Mouse (Mus musculus) MEL (cell line): ENCODE results near the gene Dagla. TPM values are rescaled to one million over a fixed set of nuclear protein-coding genes. Genes with fewer than 3 reads are reported as not detected.

Source experiments
- DNase-seq: peaks from one replicate; pipeline ENCODE4 v3.0.0; 2011; ENCODE audit warnings: low read depth, low spot score
- H3K27ac ChIP-seq: 2 replicates; pipeline ENCODE4 v1.5.1; 2012; ENCODE audit warnings: low read depth, mild to moderate bottlenecking, control low read depth, low read length, moderate library complexity; ENCODE audit not compliant: control insufficient read depth
- H3K27me3 ChIP-seq, 2 experiments: fragments of 150-350 bp in 1 of 2; sonication (generic) in 1 of 2; 2 replicates each; pipeline ENCODE4 v1.6.1; 2012; ENCODE audit warnings: low read length in 2 of 2, mild to moderate bottlenecking in 2 of 2, improper control_type of control experiment in 1 of 2, moderate library complexity in 1 of 2; ENCODE audit not compliant: insufficient read depth in 2 of 2, control insufficient read depth in 1 of 2
- H3K36me3 ChIP-seq, 2 experiments: 2 replicates each; pipeline ENCODE4 v1.6.1; 2012 to 2014; ENCODE audit warnings: low read length in 2 of 2, improper control_type of control experiment in 1 of 2, inconsistent platforms in 1 of 2, mild to moderate bottlenecking in 1 of 2; ENCODE audit not compliant: insufficient read depth in 2 of 2, control insufficient read depth in 1 of 2
- H3K4me1 ChIP-seq, 2 experiments: fragments of 150-350 bp in 1 of 2; sonication (generic) in 1 of 2; 2 replicates each; pipeline ENCODE4 v1.6.1; 2012; ENCODE audit warnings: low read length in 2 of 2, improper control_type of control experiment in 1 of 2, mild to moderate bottlenecking in 1 of 2; ENCODE audit not compliant: insufficient read depth in 2 of 2, control insufficient read depth in 1 of 2
- H3K4me3 ChIP-seq, 2 experiments: fragments of 150-350 bp in 1 of 2; sonication (generic) in 1 of 2; 2 replicates each; pipeline ENCODE4 v1.5.1; 2012; ENCODE audit warnings: low read depth in 2 of 2, low read length in 2 of 2, mild to moderate bottlenecking in 2 of 2, moderate library complexity in 2 of 2, control low read depth in 1 of 2, improper control_type of control experiment in 1 of 2; ENCODE audit not compliant: control insufficient read depth in 1 of 2, insufficient read depth in 1 of 2
- H3K79me2 ChIP-seq: 2 replicates; pipeline ENCODE4 v1.6.1; 2012; ENCODE audit warnings: mild to moderate bottlenecking, low read length, moderate library complexity; ENCODE audit not compliant: control insufficient read depth, poor library complexity, insufficient read depth
- H3K9ac ChIP-seq: 2 replicates; pipeline ENCODE4 v1.6.1; 2012; ENCODE audit warnings: low read depth, mild to moderate bottlenecking, control low read depth, low read length, moderate library complexity; ENCODE audit not compliant: control insufficient read depth, poor library complexity, severe bottlenecking
- H3K9me3 ChIP-seq: fragments of 150-350 bp; sonication (generic); replicated peaks from 2 replicates; pipeline ENCODE4 v1.6.1; 2012; ENCODE audit warnings: mild to moderate bottlenecking, low read length, improper control_type of control experiment, moderate library complexity; ENCODE audit not compliant: insufficient read depth
- E2F4 ChIP-seq: IDR thresholded peaks from 2 replicates; pipeline ENCODE4 v1.6.1; 2011; ENCODE audit warnings: low read depth, low read length, improper control_type of control experiment, borderline replicate concordance
- GABPA ChIP-seq: IDR thresholded peaks from 2 replicates; pipeline ENCODE4 v1.6.1; 2012; ENCODE audit warnings: low read depth, mild to moderate bottlenecking, inconsistent platforms, low read length, improper control_type of control experiment, moderate library complexity
- GATA1 ChIP-seq: IDR thresholded peaks from 2 replicates; pipeline ENCODE4 v1.6.1; 2011; ENCODE audit warnings: low read depth, low read length, improper control_type of control experiment
- HCFC1 ChIP-seq: IDR thresholded peaks from 2 replicates; pipeline ENCODE4 v1.6.1; 2012; ENCODE audit warnings: low read depth, mild to moderate bottlenecking, inconsistent platforms, low read length, improper control_type of control experiment, moderate library complexity
- KAT2A ChIP-seq: conservative IDR thresholded peaks from 2 replicates; pipeline ENCODE4 v1.6.1; 2012; ENCODE audit warnings: low read depth, low read length, improper control_type of control experiment, inconsistent platforms
- MAX ChIP-seq: IDR thresholded peaks from 2 replicates; pipeline ENCODE4 v1.6.1; 2011; ENCODE audit warnings: low read length, improper control_type of control experiment
- MAZ ChIP-seq: IDR thresholded peaks from 2 replicates; pipeline ENCODE4 v1.6.1; 2012; ENCODE audit warnings: low read depth, mild to moderate bottlenecking, inconsistent platforms, low read length, improper control_type of control experiment
- MXI1 ChIP-seq: IDR thresholded peaks from 2 replicates; pipeline ENCODE4 v1.6.1; 2011; ENCODE audit warnings: mild to moderate bottlenecking, low read depth, low read length, improper control_type of control experiment
- MYB ChIP-seq: IDR thresholded peaks from 2 replicates; pipeline ENCODE4 v1.6.1; 2011; ENCODE audit warnings: mild to moderate bottlenecking, low read depth, low read length, improper control_type of control experiment
- MYC ChIP-seq: IDR thresholded peaks from 2 replicates; pipeline ENCODE4 v1.6.1; 2011; ENCODE audit warnings: low read depth, mild to moderate bottlenecking, low read length, improper control_type of control experiment, moderate library complexity
- NELFE ChIP-seq: IDR thresholded peaks from 2 replicates; pipeline ENCODE4 v1.6.1; 2011; ENCODE audit warnings: low read depth, low read length, improper control_type of control experiment
- POLR2AphosphoS2 ChIP-seq: IDR thresholded peaks from 2 replicates; pipeline ENCODE4 v1.6.1; 2011; ENCODE audit warnings: low read length, improper control_type of control experiment
- POLR2AphosphoS5 ChIP-seq: IDR thresholded peaks from 2 replicates; pipeline ENCODE4 v1.6.1; 2012; ENCODE audit warnings: low read depth, borderline replicate concordance, mild to moderate bottlenecking, inconsistent platforms, low read length, moderate library complexity, mixed read lengths
- RCOR1 ChIP-seq: IDR thresholded peaks from 2 replicates; pipeline ENCODE4 v1.6.1; 2012; ENCODE audit warnings: low read depth, mild to moderate bottlenecking, inconsistent platforms, low read length, improper control_type of control experiment
- SMC3 ChIP-seq: IDR thresholded peaks from 2 replicates; pipeline ENCODE4 v1.6.1; 2011; ENCODE audit warnings: low read depth, low read length, improper control_type of control experiment
- TAL1 ChIP-seq: IDR thresholded peaks from 2 replicates; pipeline ENCODE4 v1.6.1; 2012; ENCODE audit warnings: mild to moderate bottlenecking, inconsistent platforms, low read length, moderate library complexity, mixed read lengths
- UBTF ChIP-seq: IDR thresholded peaks from 2 replicates; pipeline ENCODE4 v1.6.1; 2012; ENCODE audit warnings: low read depth, mild to moderate bottlenecking, inconsistent platforms, low read length, improper control_type of control experiment, moderate library complexity, borderline replicate concordance; ENCODE audit not compliant: insufficient read depth
- USF1 ChIP-seq: IDR thresholded peaks from 2 replicates; pipeline ENCODE4 v1.6.1; 2014; ENCODE audit warnings: low read depth, mild to moderate bottlenecking, inconsistent platforms, low read length, improper control_type of control experiment, moderate library complexity
- ZKSCAN1 ChIP-seq: IDR thresholded peaks from 2 replicates; pipeline ENCODE4 v1.6.1; 2012; ENCODE audit warnings: low read depth, mild to moderate bottlenecking, inconsistent platforms, low read length, improper control_type of control experiment, moderate library complexity
- ZMIZ1 ChIP-seq: IDR thresholded peaks from 2 replicates; pipeline ENCODE4 v1.6.1; 2012; ENCODE audit warnings: low read depth, mild to moderate bottlenecking, inconsistent platforms, low read length, improper control_type of control experiment, moderate library complexity
- polyA plus RNA-seq, 2 experiments: library from polyadenylated mRNA; stranded (reverse) in 1 of 2; unstranded in 1 of 2; fragments of >175 nt in 1 of 2; fragments of >200 nt in 1 of 2; gene quantifications; 2 replicates each; pipeline versions ENCODE4 v1.2.1 to v1.2.4; 2012; ENCODE audit warnings: low replicate concordance in 2 of 2, low read depth in 1 of 2; ENCODE audit not compliant: insufficient read length in 2 of 2, insufficient read depth in 1 of 2, missing spikeins in 1 of 2
- total RNA-seq: library from RNA; depleted of rRNA; stranded (reverse); fragments of 300-350 nt; gene quantifications from 2 replicates; pipeline ENCODE4 v1.2.3, GENCODE M21; 2012

Dagla gene
- total and polyA plus RNA-seq, 3 experiments: not detected

GRCm38 (mm10) chr19:10238477-10238876 lies 66.2 kb downstream of the Dagla start:
- no peaks in the 10 kb centered on the region for H3K36me3 ChIP-seq
- no peak overlapping the region for H3K4me3 ChIP-seq
- peaks cover 0 to 7% of the 10 kb centered on the region in 2 experiments; a peak in 1 of 4 replicates for H3K4me1 ChIP-seq
- no peaks in the 10 kb centered on the region for H3K27me3 ChIP-seq
- H3K79me2 ChIP-seq: no peaks in the 10 kb centered on the region; the same call in 1 of the 2 replicates
- H3K9ac ChIP-seq: no peak overlapping the region
- H3K9me3 ChIP-seq: no peaks in the 10 kb centered on the region
- DNase-seq: no peak
- no peak overlapping the region for H3K27ac ChIP-seq
- TF ChIP-seq ZMIZ1: no peak
- no peak for TF ChIP-seq E2F4
- TF ChIP-seq POLR2AphosphoS5: no peak

- H3K27ac ChIP-seq: no peak overlapping the region
- no peak overlapping the region for H3K4me3 ChIP-seq
- no peaks in the 10 kb centered on the region for H3K27me3 ChIP-seq
- DNase-seq: no peak
- no peaks in the 10 kb centered on the region for H3K9me3 ChIP-seq
- peaks cover 0 to 7% of the 10 kb centered on the region in 2 experiments; a peak in 1 of 4 replicates for H3K4me1 ChIP-seq
- no peaks in the 10 kb centered on the region for H3K36me3 ChIP-seq
- H3K9ac ChIP-seq: no peak overlapping the region
- no peak for TF ChIP-seq MYC
- no peak for TF ChIP-seq USF1
- no peak for TF ChIP-seq NELFE
- no peak for TF ChIP-seq GABPA
- TF ChIP-seq MAZ: no peak
- TF ChIP-seq UBTF: no peak
- no peaks in the 10 kb centered on the region; the same call in 1 of the 2 replicates for H3K79me2 ChIP-seq
These were observed 68.7 kb downstream of the Dagla start for GRCm38 (mm10) chr19:10235784-10236565.

GRCm38 (mm10) chr19:10232327-10233017 lies 72.2 kb downstream of the Dagla start:
- H3K4me1 ChIP-seq: no peaks in the 10 kb centered on the region
- TF ChIP-seq MAX: no peak
- TF ChIP-seq MXI1: no peak
- TF ChIP-seq MYB: no peak
- TF ChIP-seq SMC3: no peak
- no peak for TF ChIP-seq HCFC1
- TF ChIP-seq POLR2AphosphoS2: no peak
- no peak for TF ChIP-seq KAT2A
- no peak for TF ChIP-seq MYC
- TF ChIP-seq GATA1: no peak
- TF ChIP-seq RCOR1: no peak
- no peak for TF ChIP-seq TAL1
- no peak for TF ChIP-seq ZKSCAN1
- no peak for TF ChIP-seq GABPA
- TF ChIP-seq E2F4: no peak
- no peak for TF ChIP-seq MAZ
- no peak for TF ChIP-seq UBTF
- no peak overlapping the region for H3K9ac ChIP-seq
- H3K4me3 ChIP-seq: no peak overlapping the region
- no peaks in the 10 kb centered on the region for H3K36me3 ChIP-seq
- no peaks in the 10 kb centered on the region for H3K79me2 ChIP-seq
- H3K27me3 ChIP-seq: no peaks in the 10 kb centered on the region
- no peak for DNase-seq
- H3K9me3 ChIP-seq: no peaks in the 10 kb centered on the region
- H3K27ac ChIP-seq: no peak overlapping the region
